Mouse (Mus musculus): ENCODE measurements around the gene Ctse.

The Ctse gene

GRCm38 (mm10) chr1:131702094-131702766 is 64.1 kb downstream of the Ctse start:
- WGBS = 58% methylated on average over 8 of the region's 8 CpGs

- 68% methylated on average over 2 of the region's 2 CpGs for WGBS
These were observed 65.4 kb downstream of the Ctse start for GRCm38 (mm10) chr1:131703482-131703881.

DNA sequence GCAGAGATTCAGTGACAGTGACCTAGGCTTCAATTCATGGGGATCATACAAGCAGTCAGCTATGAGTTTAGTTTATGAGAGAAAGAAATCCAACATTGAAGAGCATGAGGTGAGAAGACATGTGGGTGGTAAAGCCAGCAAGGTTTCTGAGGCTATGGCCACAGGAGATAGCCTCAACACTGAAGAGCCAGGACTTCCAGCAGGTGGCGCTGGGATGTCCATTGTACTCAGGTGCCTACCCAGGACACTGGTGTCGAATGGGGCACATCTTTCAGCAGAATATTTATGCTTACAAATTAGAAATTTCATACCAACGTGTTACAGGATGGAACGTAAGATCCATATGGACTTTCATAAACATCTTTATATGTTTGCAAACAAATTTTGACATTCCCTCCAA is 70.2 kb downstream of the Ctse start:
- 49% methylated on average over 4 of the region's 4 CpGs for WGBS

- WGBS = 83% methylated on average over 10 of the region's 10 CpGs
These were observed 73.4 kb downstream of the Ctse start for GRCm38 (mm10) chr1:131711518-131711917.

GRCm38 (mm10) chr1:131712386-131712785 is 74.3 kb downstream of the Ctse start:
- WGBS = 47% methylated on average over 2 of the region's 2 CpGs

DNA sequence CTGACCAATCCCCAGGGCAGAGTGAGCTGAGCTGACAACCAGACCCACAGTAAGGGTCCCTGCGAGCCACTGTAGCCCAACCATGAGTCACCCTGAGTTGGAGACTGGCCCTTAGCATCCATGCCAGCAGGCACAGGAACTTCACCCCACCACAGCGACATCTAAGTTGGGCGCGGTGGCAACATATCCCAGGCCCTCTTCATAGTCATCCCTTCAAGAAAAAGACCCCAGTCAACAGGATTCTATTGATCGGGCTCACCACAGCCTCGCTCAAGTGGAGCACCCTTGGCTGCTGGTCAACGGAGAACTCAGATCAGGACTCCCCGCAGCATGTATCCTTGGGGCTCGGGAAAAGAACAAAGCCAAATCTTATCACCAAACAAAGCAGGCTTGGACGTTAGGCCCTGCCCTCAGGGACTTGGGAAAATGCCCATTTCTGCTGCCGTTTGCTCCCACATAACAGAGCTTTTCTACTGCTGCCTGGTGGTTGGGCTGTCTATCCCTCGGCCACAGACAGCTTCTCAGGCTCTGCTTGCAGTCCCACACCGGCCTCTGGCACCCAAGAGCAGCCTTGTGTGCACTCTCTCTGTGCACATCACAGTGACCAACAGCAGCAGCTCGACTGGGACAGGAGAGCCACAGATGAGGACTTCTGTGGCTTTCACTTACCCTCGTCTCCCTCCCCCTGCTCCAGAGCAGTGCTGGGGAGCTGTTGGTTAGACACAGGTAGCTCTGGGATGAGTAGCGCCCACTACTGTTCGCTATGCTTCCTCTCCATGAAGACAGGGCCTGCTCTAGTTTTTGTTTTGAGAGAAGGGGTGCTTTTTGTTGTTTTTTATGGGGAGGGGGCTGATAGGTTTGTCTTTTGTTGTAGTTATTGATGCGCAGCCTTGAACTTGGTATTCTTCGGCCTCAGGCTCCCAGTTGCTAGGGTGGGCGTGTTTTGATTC is 76.6 kb downstream of the Ctse start:
- whole genome bisulfite sequencing = 68% methylated on average over 20 of the region's 20 CpGs

GRCm38 (mm10) chr1:131718952-131719694 is 81.0 kb downstream of the Ctse start:
- WGBS = 84% methylated on average over 16 of the region's 16 CpGs

GRCm38 (mm10) chr1:131721989-131722388 is 83.9 kb downstream of the Ctse start:
- WGBS = 84% methylated on average over 3 of the region's 3 CpGs

GRCm38 (mm10) chr1:131723549-131723948 is 85.4 kb downstream of the Ctse start:
- 80% methylated on average over 4 of the region's 4 CpGs for WGBS
